Mouse (Mus musculus): ENCODE results near the gene Mau2.

Mau2 gene

GRCm38 (mm10) chr8:69973442-69974161 lies 68.9 kb downstream of the Mau2 start:
- peak; percentile 74 for DNase-seq

DNA sequence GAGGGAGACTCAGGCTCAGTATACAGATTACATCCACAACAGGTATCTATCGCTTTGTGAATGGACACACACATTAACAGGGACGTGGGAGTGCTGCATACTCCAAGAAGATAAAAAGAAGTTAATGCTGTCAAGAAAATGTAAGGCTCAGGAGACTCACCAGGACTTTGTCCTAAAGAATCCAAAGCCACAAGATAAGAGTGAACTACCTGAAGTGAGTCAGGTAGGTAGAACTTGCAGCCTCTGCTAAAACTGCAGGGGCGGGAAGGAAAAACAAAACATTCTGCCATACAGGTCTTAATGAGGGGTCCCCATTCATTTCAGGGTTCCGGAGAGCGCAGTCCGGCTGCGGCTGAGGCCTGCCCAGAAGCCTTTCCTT lies 69.5 kb downstream of the Mau2 start:
- no peak for DNase-seq

DNA sequence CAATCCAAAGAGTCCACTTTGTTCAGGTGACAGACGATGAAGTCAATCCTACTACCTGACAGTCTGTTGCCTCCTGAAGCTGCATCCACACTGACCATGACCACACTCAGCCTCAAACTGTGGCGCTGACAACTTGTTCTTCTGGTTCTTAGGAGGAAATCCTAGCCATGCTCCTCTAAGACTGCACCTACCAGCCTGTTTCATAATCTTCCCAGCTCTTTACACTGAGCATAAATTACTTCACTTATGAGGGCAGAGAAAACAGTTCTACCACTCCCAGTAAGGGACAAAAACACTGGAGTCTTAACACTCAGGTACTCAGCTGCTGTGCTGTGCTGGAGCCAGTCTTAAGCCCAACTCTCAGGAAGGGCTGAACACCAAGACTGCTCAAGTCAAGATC lies 71.7 kb downstream of the Mau2 start:
- DNase-seq, result no peak

DNA sequence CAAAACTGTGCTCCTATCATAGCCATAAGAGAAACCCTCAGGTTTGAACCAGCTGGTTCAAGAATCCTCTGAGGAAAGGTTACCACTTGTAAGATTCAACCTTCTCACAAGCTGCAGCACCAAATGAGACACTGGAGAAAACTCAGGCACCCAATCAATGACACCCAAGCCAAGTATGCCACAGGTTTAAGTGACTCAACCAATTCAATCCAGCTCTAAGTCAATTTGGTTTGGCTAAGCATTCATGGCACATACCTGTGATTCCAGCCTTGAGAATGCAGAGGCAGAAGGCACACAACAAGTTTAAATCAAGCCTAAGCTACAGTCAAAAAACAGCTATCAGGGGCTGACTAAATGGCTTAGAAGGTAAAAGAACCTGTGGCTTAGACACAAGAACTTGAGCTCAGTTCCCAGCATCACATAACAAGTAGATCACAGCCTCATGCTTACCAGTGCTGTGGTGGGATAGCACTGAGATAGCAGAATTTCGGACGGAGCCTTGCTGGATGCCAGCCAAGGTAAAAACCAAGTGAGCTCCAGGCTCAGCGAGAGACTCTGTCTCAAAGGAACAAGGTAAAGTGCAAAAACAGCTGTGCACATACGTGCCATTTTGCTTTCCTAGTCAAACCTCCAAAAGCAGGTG lies 75.1 kb downstream of the Mau2 start:
- no peak for DNase-seq

Data from thymus, postnatal 4 days (tissue).